Mouse (Mus musculus): ENCODE results near the gene Ptpn11.

DNA sequence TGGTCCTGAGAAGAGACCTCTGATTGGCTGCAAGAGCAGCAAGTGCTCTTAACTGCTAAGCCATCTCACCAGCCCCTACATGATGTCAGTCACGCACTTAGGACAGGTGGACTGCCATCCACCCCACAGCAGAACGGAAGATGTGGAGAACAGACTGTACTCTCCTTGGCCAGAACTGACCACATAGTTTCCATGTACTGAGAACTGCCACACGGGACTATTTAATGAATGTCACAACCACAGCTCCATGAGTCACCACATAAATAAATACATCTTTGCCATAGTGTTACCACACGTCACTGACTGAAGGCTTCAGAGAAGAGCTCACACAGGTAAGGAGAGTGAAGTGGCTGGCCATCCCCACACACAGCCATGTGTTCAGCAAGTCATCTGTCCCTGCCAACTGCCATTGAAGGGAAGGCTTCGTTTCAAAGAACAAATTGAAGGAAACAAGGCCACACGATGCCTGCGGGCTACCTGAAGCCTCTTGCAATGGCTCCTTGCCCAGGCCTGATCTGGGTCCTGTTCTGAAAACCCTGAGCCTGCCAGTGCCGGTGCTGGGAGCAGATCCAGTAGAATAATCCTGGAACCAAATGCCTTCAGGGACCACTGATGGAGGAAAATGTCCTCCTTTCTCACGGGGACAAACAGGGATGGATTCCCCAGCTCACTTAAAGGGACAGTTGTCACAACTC, 90.2 kb downstream of the Ptpn11 start:
- TF ChIP-seq CTCF (IDR thresholded peaks at IDR 0.05; ENCODE audit: low read depth) = no peak
- no peak for TF ChIP-seq EP300 (IDR thresholded peaks at IDR 0.05; ENCODE audit: low read depth)
